Mouse (Mus musculus) heart, postnatal 10 days (tissue): ENCODE measurements around the gene Slc44a1. TPM values are rescaled to one million over a fixed set of nuclear protein-coding genes. Genes with fewer than 3 reads are reported as not detected.
A peak's percentile ranks its signal among the peaks of the same experiment; 100 is the strongest.

Experiments
- DNase-seq, 2 experiments: peaks; one replicate each; pipeline ENCODE4 v3.0.0; 2021
- intact Hi-C: fragments of 180-260 bp; cut with DNase I; formaldehyde crosslinking; loops from one replicate; pipeline ENCODE4 v1.15.1; 2025
- total RNA-seq, 2 experiments: library from RNA; stranded (reverse); gene quantifications; 2 replicates each; pipeline ENCODE4 v1.2.3; 2021

Gene Slc44a1
- total RNA-seq: 10 to 100 TPM; 51.4 to 53.0 TPM

- intact Hi-C loops: loop anchor here (5.0 kb wide), 2 partner anchors 102 to 152 kb away; no protein-coding TSS in a partner anchor
- peak; percentile 89 to 91 for DNase-seq
Measured at GRCm38 (mm10) chr4:53440010-53440815, at the start of gene Slc44a1. Gene Slc44a1, plus strand, starts transcription at chr4:53440413.

GRCm38 (mm10) chr4:53395002-53395401 is 45.2 kb upstream of the Slc44a1 start:
- peak; percentile 55 to 56 for DNase-seq
- intact Hi-C loops: no loop called here

- intact Hi-C loops: no loop called here
Measured at GRCm38 (mm10) chr4:53396623-53397192, 43.5 kb upstream of the Slc44a1 start.

GRCm38 (mm10) chr4:53397280-53398117 is 42.7 kb upstream of the Slc44a1 start:
- DNase-seq: peak in 1 of 2 experiments; percentile 28
- intact Hi-C loops: no loop called here

More at GRCm38 (mm10) chr4:53396623-53397192, 43.5 kb upstream of the Slc44a1 start:
- no peak for DNase-seq

- DNase-seq: no peak
- intact Hi-C loops: no loop called here
Measured at GRCm38 (mm10) chr4:53398561-53398960, 41.7 kb upstream of the Slc44a1 start.

GRCm38 (mm10) chr4:53399428-53399827 is 40.8 kb upstream of the Slc44a1 start:
- intact Hi-C loops: no loop called here
- DNase-seq: no peak

- no peak for DNase-seq
- intact Hi-C loops: no loop called here
Measured at GRCm38 (mm10) chr4:53403386-53403785, 36.8 kb upstream of the Slc44a1 start.

- intact Hi-C loops: no loop called here
- no peak for DNase-seq
Measured at GRCm38 (mm10) chr4:53404431-53404925, 35.7 kb upstream of the Slc44a1 start.

GRCm38 (mm10) chr4:53406866-53407265 is 33.3 kb upstream of the Slc44a1 start:
- intact Hi-C loops: no loop called here
- no peak for DNase-seq

GRCm38 (mm10) chr4:53408821-53409220 is 31.4 kb upstream of the Slc44a1 start:
- no peak for DNase-seq

GRCm38 (mm10) chr4:53409526-53410085 is 30.6 kb upstream of the Slc44a1 start:
- DNase-seq: no peak
- intact Hi-C loops: no loop called here

More at GRCm38 (mm10) chr4:53408821-53409220, 31.4 kb upstream of the Slc44a1 start:
- intact Hi-C loops: no loop called here

- intact Hi-C loops: no loop called here
- no peak for DNase-seq
Measured at GRCm38 (mm10) chr4:53410752-53411151, 29.5 kb upstream of the Slc44a1 start.

- intact Hi-C loops: loop anchor here (2.0 kb wide), 1 partner anchor 25 kb away; no protein-coding TSS in a partner anchor
- DNase-seq: no peak
Measured at GRCm38 (mm10) chr4:53411958-53412870, 28.0 kb upstream of the Slc44a1 start.

GRCm38 (mm10) chr4:53412991-53413390 is 27.2 kb upstream of the Slc44a1 start:
- intact Hi-C loops: loop anchor here (2.0 kb wide), 1 partner anchor 24 kb away; no protein-coding TSS in a partner anchor
- DNase-seq: no peak

- no peak for DNase-seq
- intact Hi-C loops: no loop called here
Measured at GRCm38 (mm10) chr4:53414031-53414797, 26.0 kb upstream of the Slc44a1 start.

GRCm38 (mm10) chr4:53415873-53416637 is 24.2 kb upstream of the Slc44a1 start:
- peak; percentile 73 to 75 for DNase-seq
- intact Hi-C loops: no loop called here

GRCm38 (mm10) chr4:53416928-53417327 is 23.3 kb upstream of the Slc44a1 start:
- intact Hi-C loops: no loop called here

GRCm38 (mm10) chr4:53422799-53423198 is 17.4 kb upstream of the Slc44a1 start:
- intact Hi-C loops: no loop called here
- DNase-seq: no peak

More at GRCm38 (mm10) chr4:53416928-53417327, 23.3 kb upstream of the Slc44a1 start:
- DNase-seq: peak; percentile 41 to 53
